Mouse (Mus musculus) lung, embryonic 14.5 days (tissue): Measurements from ENCODE around the gene Slc8a2. TPM values are rescaled to one million over a fixed set of nuclear protein-coding genes. Genes with fewer than 3 reads are reported as not detected.
A peak's percentile ranks its signal among the peaks of the same experiment; 100 is the strongest.

Experiments used
- ATAC-seq: fragments of 200-750 bp; cut with Nextera tagmentation; 2 replicates; pipeline ENCODE4 v1.8.0; 2017; ENCODE audit warnings: mild to moderate bottlenecking, moderate TSS enrichment, moderate library complexity; ENCODE audit not compliant: insufficient read depth
- DNase-seq: peaks from one replicate; pipeline ENCODE4 v3.0.0-alpha.2; 2015
- H3K27ac ChIP-seq: fragments of 300-500 bp; sonication (generic); 2 replicates; pipeline ENCODE4 v1.5.1; 2014; ENCODE audit warnings: low read depth, mild to moderate bottlenecking, moderate library complexity
- H3K27me3 ChIP-seq: fragments of 300-500 bp; sonication (generic); 2 replicates; pipeline ENCODE4 v1.6.1; 2014; ENCODE audit warnings: low read length, control low read depth; ENCODE audit not compliant: insufficient read depth
- H3K36me3 ChIP-seq: fragments of 300-500 bp; sonication (generic); 2 replicates; pipeline ENCODE4 v1.6.1; 2014; ENCODE audit warnings: control low read depth; ENCODE audit not compliant: insufficient read depth
- H3K4me1 ChIP-seq: fragments of 300-500 bp; sonication (generic); 2 replicates; pipeline ENCODE4 v1.6.1; 2014; ENCODE audit warnings: antibody characterized with exemption, control low read depth; ENCODE audit not compliant: insufficient read depth
- H3K4me2 ChIP-seq: fragments of 300-500 bp; sonication (generic); 2 replicates; pipeline ENCODE4 v1.6.1; 2014; ENCODE audit warnings: mild to moderate bottlenecking
- H3K4me3 ChIP-seq: fragments of 300-500 bp; sonication (generic); 2 replicates; pipeline ENCODE4 v1.5.1; 2014; ENCODE audit warnings: low read depth, low read length
- H3K9ac ChIP-seq: fragments of 300-500 bp; sonication (generic); 2 replicates; pipeline ENCODE4 v1.6.1; 2014
- H3K9me3 ChIP-seq: fragments of 300-500 bp; sonication (generic); 2 replicates; pipeline ENCODE4 v1.6.1; 2016; ENCODE audit warnings: low read depth, low read length, control low read depth
- CTCF ChIP-seq: IDR thresholded peaks from 2 replicates; pipeline ENCODE4 v1.5.1; 2016; ENCODE audit warnings: antibody characterized with exemption, low read depth
- WGBS: fragments of 180-500 bp; shearing (Covaris S2); extraction: QIAGEN DNeasy Blood & Tissue Kit; methylation state at CpG from one replicate; pipeline ENCODE4 v1.1.7; 2014; 5-methylcytosine and 5-hydroxymethylcytosine counted together
- polyA plus RNA-seq: library from polyadenylated mRNA; unstranded; fragments of >200 nt; fragmentation: Nextera tagmentation; extraction: Ambion mirVana; gene quantifications from 2 replicates; pipeline ENCODE4 v1.2.1, GENCODE M21; 2014

Gene Slc8a2
- polyA plus RNA-seq, 1 experiment from 2014 or later, result 0.17 TPM

DNA sequence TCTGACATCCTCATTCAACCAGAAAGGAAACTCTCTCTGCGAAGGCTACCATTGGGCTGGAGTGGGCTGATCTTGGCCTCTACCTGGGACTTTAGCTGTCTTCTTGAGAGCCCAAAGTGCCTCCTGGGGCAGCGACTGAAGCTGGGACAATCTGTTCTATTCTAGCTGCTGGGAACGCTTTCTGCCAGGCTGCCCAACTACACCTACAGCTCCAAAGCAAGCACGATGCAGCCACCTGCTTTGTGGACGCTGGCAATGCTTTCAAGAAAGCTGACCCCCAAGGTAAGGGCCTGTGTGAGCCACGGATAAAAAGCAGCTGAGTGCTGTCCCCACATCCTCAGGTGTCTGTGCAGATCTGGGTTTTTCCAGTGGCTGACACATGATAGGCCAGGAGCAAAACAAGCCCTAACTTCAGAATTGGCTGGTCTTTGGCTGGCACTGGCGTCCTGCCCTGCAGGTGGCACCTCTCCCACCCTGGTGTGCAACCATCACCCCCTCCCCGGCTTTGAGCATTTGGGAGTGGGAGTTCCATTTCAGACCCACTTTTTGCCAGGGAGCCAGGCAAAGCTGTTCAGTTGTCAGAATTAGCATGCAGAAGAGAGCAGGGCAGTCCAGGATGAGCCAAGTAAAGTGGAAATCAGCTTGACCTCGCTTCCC, 20.6 kb upstream of the Slc8a2 start:
- no peaks in the 10 kb centered on the region for H3K27me3 ChIP-seq
- no peaks in the 10 kb centered on the region for H3K9me3 ChIP-seq
- no peak overlapping the region for H3K4me3 ChIP-seq
- H3K9ac ChIP-seq, result no peak overlapping the region
- DNase-seq (no peak), ATAC-seq (no peak)
- no peak overlapping the region for H3K4me2 ChIP-seq
- no peak overlapping the region for H3K27ac ChIP-seq
- TF ChIP-seq CTCF, result no peak
- H3K36me3 ChIP-seq, result peaks cover 75% of the 10 kb centered on the region
- WGBS, result 89% methylated on average over 9 of the region's 9 CpGs
- H3K4me1 ChIP-seq, result no peaks in the 10 kb centered on the region

DNA sequence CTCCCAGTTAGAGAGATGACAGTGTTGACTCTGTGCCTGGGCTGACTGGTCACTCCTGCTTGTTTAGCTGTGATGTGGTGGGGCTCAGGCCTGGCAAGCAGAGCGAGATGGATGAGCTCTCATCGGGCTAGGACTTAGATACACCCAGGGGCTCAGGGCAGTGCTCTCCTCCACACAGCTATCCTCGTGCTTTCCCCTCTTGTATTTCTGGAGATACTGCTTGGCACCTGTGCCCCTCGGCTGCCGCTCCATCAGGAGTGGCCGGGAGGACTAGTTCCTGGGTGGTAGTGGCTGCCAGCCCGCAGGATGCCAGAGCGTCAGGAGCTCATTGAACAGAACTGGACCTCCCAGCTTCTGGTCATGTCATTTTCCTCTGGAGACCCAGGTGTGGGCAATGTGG, 19.5 kb upstream of the Slc8a2 start:
- WGBS, result 89% methylated on average over 8 of the region's 8 CpGs
- ATAC-seq, result no peak

DNA sequence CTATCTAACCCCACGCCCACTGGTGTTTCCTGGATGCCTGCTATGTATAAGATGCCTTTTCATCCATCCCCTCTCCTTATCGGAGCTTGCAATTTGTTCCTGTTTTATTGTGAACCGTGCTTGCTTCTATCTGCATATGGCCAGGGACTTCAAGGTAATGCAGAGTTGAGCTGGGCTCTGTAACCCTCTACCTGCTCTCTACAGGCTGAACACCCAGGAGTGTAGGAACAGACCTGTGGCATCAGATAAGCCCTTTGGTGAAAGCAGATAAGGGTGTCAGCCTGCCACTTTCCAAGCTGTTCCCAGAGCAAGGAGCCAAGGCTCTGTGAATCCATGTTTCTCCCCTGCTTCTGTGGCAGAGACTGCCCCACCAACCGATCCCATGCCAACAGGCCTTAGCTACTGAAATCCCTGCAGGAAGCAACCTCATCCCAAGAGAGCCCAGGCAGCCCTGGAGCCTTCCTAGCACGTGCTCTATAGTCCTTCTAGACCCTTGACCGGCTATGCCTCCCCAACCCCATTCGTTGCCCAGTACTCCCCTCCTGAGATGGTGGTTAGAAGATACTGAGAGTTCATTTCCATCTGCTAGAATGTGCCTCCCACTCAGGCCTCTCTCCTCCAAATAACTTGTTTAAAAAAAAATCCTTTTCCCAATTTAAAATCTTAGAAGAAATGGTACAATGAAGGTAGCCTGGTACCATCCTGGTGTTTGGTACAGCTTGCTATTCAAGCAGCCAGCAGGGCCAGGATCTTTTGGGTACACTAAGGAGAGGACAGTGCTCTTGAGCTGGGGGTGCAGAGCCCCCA, 18.1 kb upstream of the Slc8a2 start:
- Histone ChIP-seq H3K4me3 (no peak overlapping the region), H3K27me3 (no peaks in the 10 kb centered on the region), H3K9ac (no peak overlapping the region), H3K36me3 (peaks cover 92% of the 10 kb centered on the region), H3K4me1 (no peaks in the 10 kb centered on the region), H3K27ac (no peak overlapping the region), H3K9me3 (no peaks in the 10 kb centered on the region), H3K4me2 (no peak overlapping the region)
- WGBS, result 88% methylated on average over 7 of the region's 7 CpGs
- no peak for TF ChIP-seq CTCF
- DNase-seq (no peak), ATAC-seq (no peak)

More for the DNA sequence above, 19.5 kb upstream of the Slc8a2 start:
- no peak for TF ChIP-seq CTCF
- DNase-seq, result no peak
- Histone ChIP-seq H3K4me3 (no peak overlapping the region), H3K9ac (no peak overlapping the region), H3K27me3 (no peaks in the 10 kb centered on the region), H3K9me3 (no peaks in the 10 kb centered on the region), H3K36me3 (peaks cover 78% of the 10 kb centered on the region), H3K27ac (no peak overlapping the region), H3K4me2 (no peak overlapping the region), H3K4me1 (no peaks in the 10 kb centered on the region)

DNA sequence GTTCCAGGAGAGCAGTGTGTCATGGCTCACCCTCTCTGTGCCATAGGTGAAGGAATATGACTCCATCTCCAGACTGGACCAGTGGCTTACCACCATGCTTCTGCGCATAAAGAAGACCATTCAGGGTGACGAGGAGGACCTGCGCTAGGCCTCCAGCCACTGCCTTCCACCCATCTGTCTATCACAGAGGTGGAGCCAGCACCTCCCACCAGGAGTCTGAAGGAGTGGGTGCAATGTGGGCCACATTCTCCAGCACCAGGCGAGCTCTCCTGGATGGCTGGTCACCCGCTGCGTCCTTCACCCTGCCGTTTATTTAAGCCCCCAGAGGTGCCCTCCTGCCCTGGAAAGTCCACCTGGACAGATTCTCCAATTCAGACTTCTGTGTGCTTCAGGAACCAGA, 13.2 kb upstream of the Slc8a2 start:
- Histone ChIP-seq H3K9ac (no peak overlapping the region), H3K9me3 (no peaks in the 10 kb centered on the region), H3K4me2 (no peak overlapping the region), H3K36me3 (peaks cover 62% of the 10 kb centered on the region), H3K27ac (no peak overlapping the region), H3K4me1 (peaks cover 4% of the 10 kb centered on the region; the same call in 1 of the 2 replicates), H3K27me3 (no peaks in the 10 kb centered on the region), H3K4me3 (no peak overlapping the region)
- DNase-seq (no peak), ATAC-seq (no peak)
- TF ChIP-seq CTCF, result no peak
- WGBS, result 91% methylated on average over 7 of the region's 7 CpGs

DNA sequence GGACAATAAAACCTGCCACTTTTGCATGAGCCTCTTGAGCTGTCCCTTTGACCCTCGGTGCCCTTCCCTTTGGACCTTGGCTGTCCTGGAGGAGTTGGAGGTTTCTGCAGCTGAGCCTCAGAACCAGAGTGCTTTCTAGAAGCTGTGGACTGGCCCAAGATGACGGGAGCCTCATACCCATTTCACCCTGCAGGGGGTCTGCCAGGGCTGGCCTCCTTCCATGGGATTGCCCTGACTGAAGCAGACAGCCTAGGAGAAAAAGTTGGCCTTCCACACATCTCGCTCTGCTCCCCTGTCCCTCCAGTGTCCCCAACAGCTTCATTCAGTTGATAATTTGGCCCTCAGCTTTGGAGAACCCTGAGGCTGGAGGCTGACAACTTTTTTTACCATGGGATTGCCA, 12.5 kb upstream of the Slc8a2 start:
- DNase-seq (no peak), ATAC-seq (no peak)
- no peak overlapping the region for H3K9ac ChIP-seq
- no peak overlapping the region for H3K27ac ChIP-seq
- no peak overlapping the region for H3K4me3 ChIP-seq
- H3K36me3 ChIP-seq, result peaks cover 55% of the 10 kb centered on the region
- no peaks in the 10 kb centered on the region for H3K27me3 ChIP-seq
- no peak for TF ChIP-seq CTCF
- H3K4me1 ChIP-seq, result peaks cover 4% of the 10 kb centered on the region; the same call in 1 of the 2 replicates
- no peaks in the 10 kb centered on the region for H3K9me3 ChIP-seq
- H3K4me2 ChIP-seq, result no peak overlapping the region
- 88% methylated on average over 3 of the region's 3 CpGs for WGBS

DNA sequence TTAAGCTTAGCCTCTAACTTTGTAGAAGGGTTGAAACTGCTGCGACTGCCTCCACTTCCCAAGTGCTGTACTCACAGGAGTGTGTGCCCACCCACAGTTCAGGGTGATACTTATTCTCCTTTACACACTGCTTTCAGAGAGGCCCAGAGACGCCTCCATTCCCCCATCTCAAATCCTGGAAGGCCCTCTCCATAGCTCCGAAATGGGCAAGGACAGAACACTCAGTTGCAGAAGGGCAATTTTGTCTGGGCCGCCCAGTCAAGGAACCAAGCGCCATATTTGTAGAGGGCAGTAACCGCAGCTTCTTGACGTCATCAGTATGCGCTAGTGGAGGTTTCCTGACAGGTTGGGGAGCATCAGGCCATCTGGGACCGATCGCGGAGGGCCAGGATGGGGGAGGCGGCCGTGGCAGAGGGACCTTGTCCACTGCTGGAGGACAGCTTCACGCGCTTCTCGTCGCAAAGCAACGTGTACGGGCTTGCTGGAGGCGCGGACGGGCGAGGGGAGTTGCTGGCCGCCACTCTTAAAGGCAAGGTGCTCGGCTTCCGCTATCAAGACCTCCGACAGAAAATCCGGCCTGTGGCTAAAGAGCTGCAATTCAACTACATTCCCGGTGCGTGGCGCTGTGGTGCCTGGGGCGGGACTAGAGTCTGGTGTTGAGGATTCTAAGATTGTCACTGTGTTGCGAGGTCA, 9.9 kb upstream of the Slc8a2 start, which contains the start of gene Kptn:
TSS of gene Kptn (plus strand) at position 327 of the 693 bp plus-strand sequence.
- H3K4me2 ChIP-seq, result peak within 1 kb of the TSS; percentile 66
- H3K4me1 ChIP-seq, result peaks cover 4% of the 10 kb centered on the region; the same call in 1 of the 2 replicates
- H3K27ac ChIP-seq, result peak within 1 kb of the TSS; percentile 75
- 1% methylated on average over 33 of the region's 33 CpGs for WGBS
- H3K9ac ChIP-seq, result peak within 1 kb of the TSS; percentile 65
- peak within 1 kb of the TSS; percentile 60 for H3K4me3 ChIP-seq
- peak; percentile 97 for DNase-seq
- H3K36me3 ChIP-seq, result peaks cover 33% of the 10 kb centered on the region
- peak; percentile 90 for ATAC-seq
- peak; percentile 88 for TF ChIP-seq CTCF
- no peaks in the 10 kb centered on the region for H3K27me3 ChIP-seq
- no peaks in the 10 kb centered on the region for H3K9me3 ChIP-seq

DNA sequence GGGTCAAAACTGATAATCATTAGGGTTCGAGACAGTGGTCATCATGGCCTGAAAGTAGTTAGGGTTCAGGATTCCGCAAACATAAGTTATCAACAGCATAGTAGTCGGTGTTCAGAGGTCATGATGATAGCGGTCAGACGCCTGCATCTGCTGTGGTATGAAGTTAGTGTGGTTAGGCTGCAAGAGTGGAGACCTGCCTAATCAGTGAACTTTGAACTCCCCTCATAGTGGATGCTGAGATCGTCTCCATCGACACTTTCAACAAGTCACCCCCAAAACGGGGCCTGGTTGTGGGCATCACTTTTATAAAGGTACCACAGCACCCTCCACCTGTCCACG, 9.4 kb upstream of the Slc8a2 start:
- WGBS, result 35% methylated on average over 9 of the region's 9 CpGs
- ATAC-seq (peak; percentile 37), DNase-seq (no peak)
- Histone ChIP-seq H3K27me3 (no peaks in the 10 kb centered on the region), H3K4me1 (peaks cover 4% of the 10 kb centered on the region; the same call in 1 of the 2 replicates), H3K36me3 (peaks cover 29% of the 10 kb centered on the region), H3K4me2 (peak overlapping the region; percentile 66), H3K9me3 (no peaks in the 10 kb centered on the region), H3K4me3 (peak overlapping the region; percentile 60), H3K27ac (no peak overlapping the region), H3K9ac (peak overlapping the region; percentile 65)
- TF ChIP-seq CTCF, result no peak
